Mouse (Mus musculus) G1E-ER4 (cell line): ENCODE results near the gene Tssk3. TPM values are rescaled to one million over a fixed set of nuclear protein-coding genes. Genes with fewer than 3 reads are reported as not detected.

Experiments
- GATA1 ChIP-seq: IDR thresholded peaks from one replicate; pipeline ENCODE4 v1.8.0; 2012; ENCODE audit warnings: low read length, inconsistent platforms
- polyA plus RNA-seq: library from polyadenylated mRNA; stranded (reverse); fragments of >175 nt; gene quantifications from 2 replicates; pipeline ENCODE4 v1.2.3, GENCODE M21; 2012

The Tssk3 gene
- polyA plus RNA-seq = not detected in 2 replicates

DNA sequence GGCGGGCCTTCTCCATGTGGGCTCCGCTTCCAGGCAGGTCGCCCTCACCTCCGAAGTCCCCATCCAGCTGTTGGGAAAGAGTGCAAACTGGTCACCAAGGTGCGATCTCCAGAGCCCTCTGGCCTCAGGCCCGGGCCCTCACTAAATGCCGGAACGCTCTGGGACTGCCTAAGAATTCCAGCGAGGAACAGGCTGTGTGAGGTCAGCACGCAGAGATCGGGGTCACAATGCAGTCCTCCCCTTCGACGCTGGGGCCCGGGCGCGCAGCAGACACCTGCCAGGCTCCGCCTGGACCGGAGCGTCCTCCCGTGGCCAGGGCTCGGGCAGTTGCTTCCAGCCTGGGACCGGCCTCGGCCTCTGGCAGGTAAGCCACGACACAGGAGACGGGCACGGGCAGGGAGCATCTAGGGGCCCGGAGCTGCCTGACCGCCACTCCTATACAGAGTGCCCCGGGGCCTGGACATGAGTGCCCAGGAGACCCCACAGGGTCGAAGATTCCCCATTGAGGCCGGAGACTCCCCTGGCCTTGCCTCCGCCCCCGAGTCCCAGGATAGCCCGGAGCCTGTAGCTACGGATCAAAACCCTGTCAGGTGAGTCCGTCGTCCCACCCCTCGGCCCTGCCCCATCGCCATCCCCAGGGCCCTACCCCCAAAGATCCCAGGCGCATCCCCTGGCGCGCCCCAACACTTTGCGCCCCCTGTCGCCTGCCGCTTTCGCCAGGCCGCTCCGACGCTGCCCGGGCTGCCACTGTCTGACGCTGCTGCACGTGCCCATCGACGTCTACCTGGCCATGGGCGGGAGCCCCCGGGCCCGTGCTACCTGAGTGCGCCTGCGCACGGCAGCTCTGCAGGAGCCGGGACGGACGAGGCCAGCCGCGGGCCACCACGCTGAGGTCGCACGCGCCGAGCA is at the start of gene Tssk3, which contains the start of gene Fam229a:
Gene Tssk3 (minus strand): TSS at position 51 of the 909 bp plus-strand sequence.
Gene Fam229a (plus strand): TSS at position 219 of the 909 bp plus-strand sequence.
- no peak for TF ChIP-seq GATA1

DNA sequence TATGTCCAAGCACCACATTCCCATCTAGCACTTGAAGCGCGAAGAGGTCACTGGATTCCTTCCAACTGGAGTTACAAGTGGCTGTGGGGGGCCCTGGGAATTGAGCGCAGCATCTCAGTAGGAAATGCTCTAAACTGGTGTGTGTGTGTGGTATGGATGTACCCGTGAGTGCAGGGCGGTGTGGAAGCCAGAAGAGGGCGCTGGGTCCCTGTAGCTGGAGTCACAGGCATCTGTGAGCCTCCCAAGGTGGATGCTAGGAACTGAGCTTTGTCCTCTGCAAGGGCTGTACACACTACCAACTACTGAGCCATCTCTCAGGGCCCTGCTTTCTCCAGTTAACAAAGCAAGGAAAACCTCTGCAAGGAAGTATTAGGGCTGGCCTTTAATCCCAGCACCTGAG is 49.2 kb upstream of the Tssk3 start:
- TF ChIP-seq GATA1 = no peak

DNA sequence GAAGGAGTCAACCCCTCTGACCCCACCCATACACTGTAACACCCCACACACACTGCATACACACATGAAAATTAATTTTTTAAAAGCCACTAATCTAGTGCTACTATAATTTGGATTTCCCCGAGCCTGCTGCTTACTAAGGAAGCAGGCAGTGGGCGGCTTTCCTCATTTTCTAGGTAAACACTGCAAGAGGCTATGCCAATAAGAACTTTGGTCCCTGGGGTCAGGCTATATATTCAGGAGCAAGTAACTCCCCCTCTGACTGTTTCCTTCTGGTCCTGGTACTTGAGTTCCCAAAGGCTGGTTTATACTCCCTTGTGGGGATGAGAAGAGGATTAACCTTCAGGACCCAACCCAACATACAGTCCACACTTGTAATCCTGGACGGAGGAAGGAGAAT is 35.1 kb upstream of the Tssk3 start:
- TF ChIP-seq GATA1 = no peak

DNA sequence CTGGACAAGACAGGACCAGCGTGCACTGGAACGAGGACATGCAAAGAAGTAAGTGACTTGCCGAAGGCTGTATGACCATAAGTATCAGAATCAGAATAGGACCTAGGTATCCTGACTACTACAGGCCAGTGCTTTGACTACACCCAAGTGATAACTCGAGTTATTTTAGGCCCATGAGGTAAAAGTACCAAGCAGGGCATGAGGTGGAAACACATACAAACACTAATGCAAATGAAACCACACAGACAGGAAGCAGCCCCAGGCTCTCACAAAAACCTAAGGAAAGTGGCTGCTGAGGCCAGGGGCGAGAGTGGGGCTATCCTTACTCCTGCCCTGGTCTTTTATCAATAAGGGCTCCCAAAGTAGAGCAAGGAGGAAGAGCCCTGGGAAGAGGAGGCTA is 34.5 kb upstream of the Tssk3 start:
- TF ChIP-seq GATA1 = no peak

DNA sequence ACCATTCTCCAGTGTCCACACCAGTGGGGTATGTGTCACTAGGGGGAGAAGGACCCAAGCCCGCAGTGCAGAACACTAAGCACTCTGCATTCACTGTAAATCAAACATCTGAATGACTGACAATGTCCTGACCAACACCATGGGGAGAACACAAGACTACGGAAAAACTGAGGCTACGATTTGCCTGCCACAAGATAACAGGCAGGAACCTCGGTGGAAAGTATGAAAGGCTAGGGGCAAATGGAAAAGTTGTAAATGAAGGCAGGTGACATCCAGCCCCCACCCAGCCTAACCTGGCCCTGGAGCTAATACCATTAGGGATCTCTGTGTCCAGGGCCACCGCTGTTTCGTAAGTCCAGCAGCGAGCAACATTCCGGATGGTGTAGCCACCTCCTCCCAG is 27.7 kb upstream of the Tssk3 start:
- TF ChIP-seq GATA1 = no peak

DNA sequence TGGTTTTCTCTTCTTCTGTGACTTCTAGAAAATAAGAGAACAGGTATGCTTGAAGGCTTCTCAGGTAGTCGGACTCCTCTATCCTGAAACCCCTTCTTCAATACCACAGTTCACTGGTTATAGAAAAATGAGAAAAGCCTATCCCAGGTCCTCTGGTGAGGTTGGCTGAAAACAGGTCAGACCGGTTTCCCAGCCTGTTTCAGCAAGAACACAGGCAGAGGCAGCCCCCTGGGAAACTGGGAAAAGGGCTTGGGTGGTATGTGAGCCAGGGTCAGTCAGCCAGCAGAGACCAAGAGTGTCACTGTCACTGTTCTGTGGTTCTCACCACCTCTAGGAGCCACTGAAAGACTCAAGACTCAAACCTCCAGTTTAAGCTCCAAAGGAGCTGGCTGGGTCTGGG is 26.1 kb upstream of the Tssk3 start:
- no peak for TF ChIP-seq GATA1

DNA sequence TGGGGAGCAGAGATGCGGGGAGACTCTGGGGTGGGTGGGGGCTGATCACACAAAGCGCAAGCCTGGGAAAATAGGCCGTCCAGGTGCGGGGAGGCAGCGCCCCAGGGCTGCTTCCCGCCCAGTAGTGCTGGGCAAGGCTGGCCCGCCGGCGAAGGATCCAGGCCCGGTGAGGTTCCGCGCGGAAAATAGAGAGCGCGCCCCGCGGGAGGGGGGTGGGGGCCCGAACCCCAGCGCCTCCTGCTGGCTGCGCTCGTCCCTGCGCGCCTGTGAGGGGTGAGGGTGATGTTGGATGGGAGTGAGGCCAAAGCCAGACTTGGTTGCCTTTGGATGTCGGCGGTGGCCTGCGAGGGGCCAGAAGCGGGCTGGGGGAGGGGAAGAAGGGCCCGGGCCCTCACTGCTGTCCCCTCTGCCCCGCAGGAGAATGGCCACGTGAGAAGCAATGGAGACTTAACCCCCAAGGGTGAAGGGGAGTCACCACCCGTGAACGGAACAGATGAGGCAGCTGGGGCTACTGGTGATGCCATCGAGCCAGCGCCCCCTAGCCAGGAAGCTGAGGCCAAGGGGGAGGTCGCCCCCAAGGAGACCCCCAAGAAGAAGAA is 23.6 kb upstream of the Tssk3 start:
- TF ChIP-seq GATA1 = no peak

DNA sequence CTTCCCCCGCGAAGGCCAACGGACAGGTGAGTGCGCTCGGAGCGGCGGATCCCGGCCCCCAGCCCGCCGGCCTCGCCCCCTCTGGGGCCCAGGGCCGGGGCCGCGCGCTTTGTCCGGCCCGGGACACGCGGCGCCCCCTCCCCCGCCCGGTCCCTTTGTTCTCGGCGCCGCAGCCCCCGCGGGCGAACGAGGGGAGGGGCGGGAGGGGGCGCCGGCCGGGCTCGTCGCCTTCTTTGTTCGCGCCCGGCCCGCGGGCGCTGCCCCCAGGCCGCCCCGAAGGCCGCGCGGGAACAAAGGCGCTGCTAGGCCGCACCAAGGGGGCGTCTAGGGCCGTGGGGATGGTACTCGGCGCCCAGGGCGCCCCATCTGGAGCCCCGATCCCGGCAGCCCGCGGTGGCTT is 23.1 kb upstream of the Tssk3 start:
- no peak for TF ChIP-seq GATA1

DNA sequence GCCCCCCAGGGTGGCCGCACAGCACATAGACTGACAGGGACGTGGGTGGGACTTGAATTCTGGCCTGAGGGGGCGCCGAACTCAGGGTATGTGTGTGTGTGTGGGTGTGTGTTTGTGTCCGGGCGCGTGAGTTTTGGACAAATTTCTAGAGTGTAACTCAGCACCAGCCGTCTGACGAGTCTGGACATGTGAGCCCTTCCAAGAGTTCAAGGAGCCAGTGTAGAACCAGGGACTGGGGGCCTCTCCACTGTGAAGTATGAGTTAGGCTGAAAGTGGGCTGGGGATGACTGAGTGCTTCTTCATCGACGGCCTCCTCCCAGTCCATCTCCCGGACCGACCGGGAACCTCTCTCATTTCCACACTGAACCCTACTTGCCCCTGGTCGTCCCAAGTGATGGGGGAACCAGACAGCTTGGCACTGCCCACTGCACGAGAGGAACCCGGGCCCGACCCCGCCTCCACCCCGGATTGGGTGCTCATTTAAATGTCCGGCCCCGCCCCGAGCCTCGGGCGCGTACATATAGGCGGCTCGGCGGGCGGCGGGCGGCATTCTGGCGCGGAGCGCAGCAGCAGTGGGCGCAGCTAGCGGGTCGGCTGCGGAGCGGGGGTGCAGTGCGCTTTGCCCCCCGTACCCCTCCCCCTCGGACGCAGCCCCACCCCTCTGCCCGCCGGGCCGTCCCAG is 22.4 kb upstream of the Tssk3 start, which contains the start of gene Marcksl1:
Gene Marcksl1 (plus strand): TSS at position 496 of the 682 bp plus-strand sequence.
- no peak for TF ChIP-seq GATA1

DNA sequence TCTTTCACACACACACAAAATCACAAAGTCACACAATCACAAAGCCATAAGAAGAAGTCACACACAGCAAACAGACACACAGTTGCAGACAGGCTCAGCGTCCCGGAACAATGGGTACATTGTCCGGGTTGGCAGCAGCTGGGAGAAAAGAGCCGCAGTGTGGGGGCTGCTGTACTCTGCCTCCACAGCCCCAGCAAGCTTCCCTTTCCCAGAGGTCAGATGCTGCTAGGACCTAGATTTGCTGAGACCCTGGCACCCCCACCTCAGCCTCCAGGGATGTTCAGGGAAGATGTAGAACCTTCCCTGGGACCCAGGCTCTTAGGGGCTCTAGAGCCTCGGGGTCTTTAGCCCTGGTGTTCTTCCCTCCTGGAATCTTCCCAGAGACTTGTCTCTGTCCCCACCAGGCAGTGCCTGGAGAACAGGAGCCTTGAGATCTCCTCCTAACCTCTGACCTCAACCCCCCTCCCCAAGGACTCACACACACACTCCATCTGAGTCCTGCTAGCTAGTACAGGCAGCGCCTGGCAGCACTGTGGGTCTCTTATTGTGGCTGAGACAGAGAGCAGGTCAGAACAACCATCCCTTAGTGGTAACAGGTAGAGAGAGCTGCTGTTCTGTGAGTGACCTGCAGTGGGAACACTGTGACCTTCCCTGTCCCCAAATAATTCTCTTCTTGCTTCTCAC is 20.7 kb upstream of the Tssk3 start:
- no peak for TF ChIP-seq GATA1

DNA sequence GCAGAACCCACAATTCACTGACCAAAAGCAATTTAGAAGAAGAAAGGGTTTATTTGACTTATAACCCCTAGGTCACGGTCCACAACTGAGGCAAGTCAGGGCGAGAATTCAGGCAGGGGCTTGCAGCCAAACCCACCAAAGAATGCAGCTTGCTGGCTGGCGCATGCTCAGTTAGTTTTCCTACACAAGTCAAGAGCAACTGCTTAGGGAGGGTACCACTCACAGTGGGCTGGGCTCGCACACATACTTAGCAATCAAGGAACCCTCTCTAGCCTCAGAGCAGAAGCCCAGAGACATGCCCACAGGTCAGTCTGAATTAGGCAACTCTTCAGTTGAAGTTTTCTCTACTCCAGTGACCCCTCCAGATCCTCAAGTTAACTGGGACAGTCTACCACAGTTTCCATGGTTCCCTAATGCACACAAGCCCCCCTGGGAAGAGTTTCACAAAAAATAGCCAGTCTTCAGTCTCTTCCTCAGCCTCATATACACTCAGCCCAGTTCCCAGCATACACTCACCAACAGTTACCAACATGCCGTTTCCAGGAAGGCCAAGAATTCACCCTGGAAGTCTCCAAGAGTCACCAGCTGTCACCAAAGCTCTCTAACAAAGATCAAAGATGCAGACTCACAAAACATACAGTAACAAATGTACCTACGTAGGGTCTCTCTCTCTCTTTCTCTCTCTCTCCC is 20.0 kb upstream of the Tssk3 start:
- no peak for TF ChIP-seq GATA1

DNA sequence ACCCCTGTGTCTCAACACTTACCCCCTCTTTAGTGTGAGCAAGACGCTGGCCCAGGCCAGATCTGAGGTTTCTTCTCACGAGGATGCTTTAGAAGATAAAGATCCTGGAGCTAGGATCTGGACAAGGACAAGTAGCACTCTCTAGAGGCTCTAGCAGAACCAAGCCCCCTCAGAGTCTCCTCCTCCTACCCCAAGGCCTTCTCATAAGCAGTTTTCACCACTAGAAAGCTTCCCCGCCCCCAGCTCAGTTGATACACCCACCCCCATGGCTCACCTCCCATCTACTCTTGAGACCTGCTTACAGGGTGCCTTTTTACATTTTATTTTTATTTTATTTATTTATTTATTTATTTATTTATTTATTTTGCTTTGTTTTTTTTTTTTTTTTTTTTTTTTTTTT is 18.8 kb upstream of the Tssk3 start:
- no peak for TF ChIP-seq GATA1

DNA sequence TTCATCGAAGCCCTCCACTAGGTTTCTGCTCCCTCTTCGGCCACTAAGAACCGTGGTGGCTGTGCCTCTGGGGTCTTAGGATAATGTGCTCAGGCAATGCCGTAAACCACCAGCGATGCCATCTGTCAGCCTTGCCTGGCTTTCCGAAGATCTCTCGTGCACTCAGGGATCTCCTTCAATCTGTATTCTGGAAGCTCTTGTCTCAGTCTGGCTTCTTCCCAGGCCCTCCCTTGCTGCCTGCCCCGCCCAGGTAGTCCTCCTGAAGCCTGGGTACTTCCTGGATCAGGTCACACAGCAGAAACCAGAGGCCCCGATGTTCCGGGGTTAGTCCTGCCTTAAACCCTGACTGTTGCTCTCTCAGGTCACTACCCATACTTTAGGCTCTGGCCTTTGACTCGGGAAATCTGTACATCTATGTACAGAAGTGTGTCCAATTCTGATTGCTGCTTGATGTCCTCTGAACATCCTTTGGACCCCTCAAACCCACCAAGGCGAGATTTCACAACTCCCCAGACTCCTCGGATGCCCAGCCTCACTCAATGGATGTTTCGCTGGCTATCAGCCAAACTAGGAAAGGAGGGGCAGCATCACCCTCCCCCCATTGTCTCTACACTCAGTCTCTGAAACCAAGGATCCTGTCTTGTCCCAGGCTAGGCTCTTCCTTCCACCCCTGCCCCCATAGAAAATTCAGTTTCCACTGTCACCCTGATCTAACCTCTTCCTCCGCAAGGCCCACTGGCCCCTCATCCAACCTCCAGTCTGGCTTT is 18.2 kb upstream of the Tssk3 start:
- no peak for TF ChIP-seq GATA1

DNA sequence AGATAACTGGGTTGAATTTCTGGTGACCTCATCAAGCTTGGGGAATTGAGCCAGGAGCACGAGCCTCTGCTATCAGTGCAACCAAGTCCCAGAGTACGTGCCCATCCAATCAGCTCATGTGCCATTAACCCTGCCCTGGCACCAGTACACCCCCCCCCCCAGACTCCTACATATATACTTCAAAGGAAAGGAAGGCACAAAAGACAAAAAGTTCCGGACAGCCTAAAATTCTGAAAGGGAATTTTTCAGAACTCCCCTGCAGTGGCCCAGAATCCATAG is 17.4 kb upstream of the Tssk3 start:
- no peak for TF ChIP-seq GATA1
